Mouse (Mus musculus): Measurements from ENCODE around the gene Lyrm7.
A peak's percentile ranks its signal among the peaks of the same experiment; 100 is the strongest.

Gene Lyrm7

DNA sequence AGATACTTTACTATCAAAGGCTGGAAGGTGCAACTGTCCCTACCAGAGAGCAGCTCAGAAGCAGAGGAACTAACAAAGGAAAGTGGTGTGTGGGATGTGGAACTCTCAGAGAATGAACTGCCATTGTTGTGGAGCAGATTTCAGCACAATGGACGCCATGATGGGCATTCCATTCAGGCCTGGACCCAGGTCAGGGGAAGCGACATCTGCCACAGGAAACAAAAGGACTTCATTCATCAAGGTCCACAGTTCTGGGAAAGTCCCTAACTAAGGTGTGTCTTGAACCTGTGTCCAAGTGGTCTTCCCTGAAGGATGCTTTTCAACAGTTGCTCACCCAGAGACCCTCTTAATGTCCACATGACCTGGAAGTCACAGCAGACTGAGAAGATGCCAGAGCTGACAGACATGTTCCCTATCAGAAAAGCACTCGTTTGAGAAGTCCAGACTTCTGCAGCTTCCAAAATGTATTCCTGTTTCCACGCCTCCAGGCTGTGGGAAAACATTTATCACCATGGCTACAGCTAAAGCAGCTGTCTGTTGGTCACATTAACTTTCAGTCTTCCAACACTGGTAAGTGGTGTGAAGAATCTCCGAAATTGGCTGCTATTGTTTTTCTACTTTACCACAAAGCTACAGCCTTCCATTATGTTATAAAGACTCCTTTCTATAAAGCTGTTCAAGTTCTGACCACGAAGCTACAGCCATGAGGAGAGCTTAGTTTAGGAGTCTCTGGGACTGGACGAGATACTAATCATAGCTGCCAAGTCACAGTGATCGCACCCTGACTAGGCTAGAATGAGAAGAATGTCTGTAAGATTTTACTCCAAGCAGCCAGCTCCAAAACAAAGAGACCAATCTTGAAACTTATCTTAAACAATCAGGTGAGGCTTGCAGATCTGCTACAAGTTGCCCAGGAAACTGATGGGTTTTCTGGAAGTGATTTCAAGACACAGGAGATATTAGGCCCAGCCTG lies 15.0 kb downstream of the Lyrm7 start:
- DNase-seq, result no peak

DNA sequence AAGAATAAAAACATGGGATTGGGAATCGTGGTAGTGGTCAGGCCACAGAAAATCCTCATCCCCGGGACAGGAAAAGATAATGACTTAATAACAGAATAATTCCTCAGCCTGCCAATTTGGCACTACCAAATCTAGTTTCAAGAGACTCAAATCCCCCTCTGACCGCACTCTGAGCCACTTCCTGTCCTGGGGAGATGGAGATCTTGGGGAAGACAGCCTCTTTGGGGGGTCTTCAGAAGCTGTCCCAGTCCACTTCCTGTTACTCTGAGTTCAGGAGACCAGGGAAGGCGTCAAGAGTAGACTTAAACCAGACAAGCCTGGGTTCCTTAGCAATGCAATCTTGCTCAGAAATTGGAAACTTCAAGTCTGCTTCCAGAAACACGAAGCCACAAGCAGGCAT lies 15.8 kb downstream of the Lyrm7 start:
- DNase-seq, result no peak

GRCm38 (mm10) chr11:54844424-54844823 lies 16.3 kb downstream of the Lyrm7 start:
- DNase-seq, result peak; percentile 33 to 38

- DNase-seq, result no peak
These were observed 19.8 kb downstream of the Lyrm7 start for GRCm38 (mm10) chr11:54840891-54841290.

DNA sequence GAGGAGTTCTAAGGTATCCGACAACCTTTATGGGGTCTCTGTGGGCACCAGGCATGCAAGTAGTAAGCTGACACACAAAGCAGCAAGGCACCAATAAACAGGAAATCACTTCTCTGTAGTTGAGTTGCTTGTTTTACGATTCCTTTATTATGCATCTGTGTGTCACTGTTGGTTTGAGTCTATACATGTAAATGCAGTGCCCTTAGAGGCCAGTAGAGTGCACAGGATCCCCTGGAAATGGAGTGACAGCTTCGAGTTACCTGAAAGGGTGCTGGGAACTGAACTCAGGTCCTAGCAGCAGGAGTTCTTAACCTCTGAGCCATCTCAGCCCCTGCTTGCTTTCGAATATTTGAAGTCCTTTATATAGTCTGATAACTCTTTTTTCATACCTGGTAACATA lies 21.0 kb downstream of the Lyrm7 start:
- DNase-seq, result no peak

- no peak for DNase-seq
These were observed 24.6 kb downstream of the Lyrm7 start for GRCm38 (mm10) chr11:54836106-54836505.

DNA sequence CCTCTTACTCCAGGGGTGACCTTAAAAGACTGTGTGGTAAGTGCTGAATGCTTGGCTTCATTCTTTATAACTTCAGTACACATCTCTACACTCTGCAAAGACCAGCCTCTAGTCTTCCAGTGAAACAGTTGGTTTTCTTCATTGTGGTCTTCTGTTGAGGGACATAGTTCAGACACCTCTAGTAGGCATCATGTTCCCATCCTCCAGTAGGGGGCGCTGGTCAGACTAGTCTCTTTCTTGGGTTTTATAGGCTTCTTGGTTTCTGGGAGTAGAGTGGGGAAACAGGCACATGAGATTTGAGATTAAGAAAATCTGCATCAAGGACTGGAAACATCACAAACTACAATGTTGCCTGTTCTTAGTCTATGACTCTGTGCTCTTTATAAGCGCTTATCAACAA lies 26.1 kb downstream of the Lyrm7 start:
- DNase-seq, result peak; percentile 72 to 73

- DNase-seq, result no peak
These were observed 26.9 kb downstream of the Lyrm7 start for GRCm38 (mm10) chr11:54833833-54834232.

DNA sequence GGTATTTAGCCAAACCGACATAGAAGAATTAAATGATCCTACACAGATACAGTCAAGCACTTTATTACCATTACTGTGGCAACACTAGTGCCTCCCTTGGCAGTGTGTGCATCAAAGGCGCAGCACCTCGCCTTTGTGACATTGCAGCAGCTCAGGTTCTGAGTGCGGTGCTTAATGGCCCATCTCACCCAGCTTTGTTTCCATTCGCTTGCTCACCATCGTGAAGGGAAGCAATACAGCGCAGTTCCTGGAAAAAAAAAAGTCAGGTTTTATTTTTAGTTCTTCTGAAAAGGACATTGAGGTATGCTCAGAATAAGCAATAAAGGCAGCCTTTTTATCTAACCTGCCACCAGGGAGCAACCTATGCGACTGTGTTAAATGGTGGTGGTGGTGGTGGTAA lies 33.9 kb downstream of the Lyrm7 start:
- peak in 1 of 2 experiments; percentile 35 for DNase-seq

GRCm38 (mm10) chr11:54825774-54826173 lies 34.9 kb downstream of the Lyrm7 start:
- peak; percentile 54 to 61 for DNase-seq

- DNase-seq, result no peak
These were observed 37.2 kb downstream of the Lyrm7 start for GRCm38 (mm10) chr11:54823467-54823866.

DNA sequence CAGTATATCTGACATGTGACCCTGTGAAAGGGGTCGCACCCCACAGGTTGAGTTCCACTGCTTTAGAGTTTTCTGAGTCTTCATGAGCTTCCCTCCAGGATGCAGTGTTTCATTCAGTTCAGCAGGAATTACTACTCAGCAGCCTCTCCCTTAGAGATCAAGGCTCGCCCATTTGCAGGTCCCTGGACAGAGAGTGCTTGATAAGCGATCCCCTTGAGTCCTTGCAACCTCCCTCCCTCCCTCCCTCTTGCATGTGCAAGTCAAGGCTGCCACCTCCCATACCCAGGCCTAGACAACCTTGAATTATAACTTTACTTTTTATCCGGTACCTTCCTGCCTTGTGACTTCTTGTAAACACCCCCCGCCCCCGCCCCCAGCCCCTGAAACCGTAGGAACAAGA lies 41.2 kb downstream of the Lyrm7 start:
- no peak for DNase-seq

GRCm38 (mm10) chr11:54817449-54817848 lies 43.3 kb downstream of the Lyrm7 start:
- no peak for DNase-seq

- DNase-seq, result no peak
These were observed 45.1 kb downstream of the Lyrm7 start for GRCm38 (mm10) chr11:54815659-54816058.

DNA sequence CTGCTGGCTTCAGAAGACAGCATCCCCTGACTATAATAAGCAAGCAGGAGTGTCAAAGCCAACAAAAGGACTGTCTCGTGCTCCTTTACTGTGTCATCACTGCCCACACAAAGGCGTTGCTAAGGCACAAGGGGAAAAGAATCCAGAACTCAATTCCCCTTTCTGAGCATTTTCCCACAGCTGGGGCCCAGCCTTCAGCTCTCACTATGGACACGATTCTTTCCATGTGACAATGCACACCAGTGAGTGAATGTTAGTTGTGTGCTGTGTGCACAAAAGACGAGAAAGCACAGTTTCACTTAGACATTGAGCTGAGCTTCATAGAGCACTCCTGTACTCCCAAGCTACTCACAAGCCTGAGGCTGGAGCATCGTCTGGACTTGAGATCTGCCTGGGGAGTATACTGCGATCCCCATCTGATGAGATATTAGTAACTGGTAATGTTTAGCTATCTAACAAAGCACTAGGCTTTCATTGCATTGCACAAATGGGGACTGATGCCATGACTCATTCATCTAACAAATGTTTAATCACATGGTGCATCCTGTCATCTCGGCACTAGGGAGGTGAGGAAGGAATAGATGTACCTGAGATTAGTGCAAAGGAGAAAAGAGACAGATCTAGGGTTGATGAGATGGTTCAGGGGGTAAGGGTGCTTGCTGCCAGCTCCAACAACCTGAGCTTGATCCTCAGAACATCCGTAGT lies 47.8 kb downstream of the Lyrm7 start:
- no peak for DNase-seq

DNA sequence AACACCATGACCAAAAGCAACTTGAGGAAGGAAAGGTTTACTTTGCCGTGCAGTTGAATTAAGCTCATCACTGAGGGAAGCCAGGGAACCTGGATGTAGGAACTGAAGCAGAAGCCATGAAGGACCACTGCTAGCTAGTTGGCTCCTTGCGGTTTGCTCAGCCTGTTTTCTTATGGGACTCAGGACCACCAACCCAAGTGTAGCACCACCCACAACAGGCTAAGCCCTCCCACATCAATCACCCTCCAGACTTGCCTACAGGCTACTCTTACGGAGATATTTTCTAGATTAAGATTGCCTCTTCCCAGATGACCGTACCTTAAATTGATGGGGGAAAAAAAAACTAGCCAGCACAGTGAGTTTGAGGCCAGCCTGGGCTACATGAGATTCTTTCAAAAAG lies 48.4 kb downstream of the Lyrm7 start:
- DNase-seq, result no peak

- no peak for DNase-seq
These were observed 49.7 kb downstream of the Lyrm7 start for GRCm38 (mm10) chr11:54811054-54811453.

DNA sequence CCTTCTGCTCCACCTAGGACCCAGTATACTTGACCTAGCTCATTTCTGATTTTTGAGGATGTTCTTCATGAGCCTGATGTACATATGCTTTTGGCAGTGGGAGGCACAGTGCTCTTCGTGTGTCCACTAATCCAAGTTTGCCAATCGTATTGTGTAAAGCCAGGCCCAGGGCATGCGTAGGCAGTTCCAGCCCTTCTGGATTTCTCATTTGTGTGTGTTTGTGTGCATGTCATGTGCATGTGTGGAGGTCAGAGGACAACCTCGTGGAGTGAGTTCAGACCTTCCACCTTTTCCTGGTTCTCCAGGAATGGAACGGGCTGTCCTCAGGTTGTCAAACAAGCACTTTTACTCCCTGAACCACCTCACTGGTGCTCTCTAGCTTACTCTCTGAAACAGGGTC lies 51.1 kb downstream of the Lyrm7 start:
- DNase-seq, result no peak

DNA sequence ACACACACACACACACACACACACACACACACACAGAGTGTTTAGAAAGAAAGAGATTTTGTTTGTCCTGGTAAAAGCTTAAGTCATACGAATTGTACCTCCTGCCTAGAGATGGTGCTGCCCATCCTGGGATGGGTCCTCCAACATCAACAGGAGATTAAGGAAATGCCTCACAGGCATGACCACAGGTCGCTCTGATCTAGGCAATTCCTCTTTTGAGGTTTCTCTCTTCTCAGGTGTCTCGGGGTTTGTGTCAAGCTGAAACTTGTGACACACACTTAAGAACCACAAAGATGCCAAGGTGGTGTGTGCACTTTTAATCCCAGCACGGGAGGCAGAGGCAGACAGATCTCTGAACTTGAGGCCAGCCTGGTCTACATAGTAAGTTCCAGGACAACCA lies 52.5 kb downstream of the Lyrm7 start:
- peak; percentile 59 to 64 for DNase-seq

GRCm38 (mm10) chr11:54807669-54808068 lies 53.0 kb downstream of the Lyrm7 start:
- peak; percentile 71 to 75 for DNase-seq

GRCm38 (mm10) chr11:54806891-54807290 lies 53.8 kb downstream of the Lyrm7 start:
- DNase-seq, result no peak

- no peak for DNase-seq
These were observed 55.5 kb downstream of the Lyrm7 start for GRCm38 (mm10) chr11:54805196-54805595.

- no peak for DNase-seq
These were observed 58.1 kb downstream of the Lyrm7 start for GRCm38 (mm10) chr11:54802621-54803020.

Data from B cell, adult 2 months (primary cell).